Mouse (Mus musculus) neural tube, embryonic 14.5 days (tissue): ENCODE results near the gene Slc25a43. TPM values are rescaled to one million over a fixed set of nuclear protein-coding genes. Genes with fewer than 3 reads are reported as not detected.

Source experiments
- polyA plus RNA-seq: library from polyadenylated mRNA; unstranded; fragments of >200 nt; fragmentation: Nextera tagmentation; extraction: Ambion mirVana; gene quantifications from 2 replicates; pipeline ENCODE4 v1.2.1, GENCODE M21; 2014

The Slc25a43 gene
- polyA plus RNA-seq, 1 experiment from 2014 or later = 1.0 TPM

Other genes with a start within 250 kb of the Slc25a43 start
- 599 and 623 TPM in 2 replicates for gene Pgrmc1, start 145.5 kb upstream of the Slc25a43 start, polyA plus RNA-seq
- gene Akap17b, start 98.3 kb upstream of the Slc25a43 start, polyA plus RNA-seq = 7.3 and 8.0 TPM in 2 replicates
- 544 and 575 TPM in 2 replicates for gene Slc25a5, start 52.0 kb downstream of the Slc25a43 start, polyA plus RNA-seq
- 129 and 134 TPM in 2 replicates for gene Ube2a, start 130.2 kb downstream of the Slc25a43 start, polyA plus RNA-seq
- 27.5 and 29.7 TPM in 2 replicates for gene C330007P06Rik, start 130.5 kb downstream of the Slc25a43 start, polyA plus RNA-seq
- 21.4 and 25.6 TPM in 2 replicates for gene Nkrf, start 159.2 kb downstream of the Slc25a43 start, polyA plus RNA-seq
- 79.6 and 82.8 TPM in 2 replicates for gene Sept6, start 248.1 kb downstream of the Slc25a43 start, polyA plus RNA-seq